Mouse (Mus musculus): Measurements from ENCODE around the gene Vmn1r205. TPM values are rescaled to one million over a fixed set of nuclear protein-coding genes. Genes with fewer than 3 reads are reported as not detected.

The Vmn1r205 gene
- not detected for total RNA-seq (2023)

DNA sequence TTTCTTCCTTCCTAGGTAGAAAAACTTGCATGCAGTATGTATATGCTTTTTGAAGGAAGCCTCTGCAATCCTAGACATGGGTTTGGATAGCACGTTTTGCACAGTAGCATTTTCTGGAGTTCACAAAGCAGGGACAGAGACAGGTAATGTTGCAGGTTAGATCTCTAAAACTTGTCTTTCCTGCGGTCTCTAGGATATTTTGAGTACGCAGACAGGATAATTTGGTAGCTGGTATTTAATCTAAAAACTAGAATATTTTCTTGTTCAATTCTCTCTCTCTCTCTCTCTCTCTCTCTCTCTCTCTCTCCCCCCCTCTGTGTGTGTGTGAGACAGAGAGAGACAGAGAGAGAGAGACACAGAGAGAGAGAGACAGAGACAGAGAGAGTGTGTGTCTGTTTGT lies at the start of gene Vmn1r205:
TSS of gene Vmn1r205 (minus strand) at position 101 of the 400 bp plus-strand sequence.

GRCm38 (mm10) chr13:22624151-22624550 lies 31.4 kb upstream of the Vmn1r205 start, which contains the start of gene Vmn1r206:
Gene Vmn1r206, minus strand, starts transcription at chr13:22624251.

DNA sequence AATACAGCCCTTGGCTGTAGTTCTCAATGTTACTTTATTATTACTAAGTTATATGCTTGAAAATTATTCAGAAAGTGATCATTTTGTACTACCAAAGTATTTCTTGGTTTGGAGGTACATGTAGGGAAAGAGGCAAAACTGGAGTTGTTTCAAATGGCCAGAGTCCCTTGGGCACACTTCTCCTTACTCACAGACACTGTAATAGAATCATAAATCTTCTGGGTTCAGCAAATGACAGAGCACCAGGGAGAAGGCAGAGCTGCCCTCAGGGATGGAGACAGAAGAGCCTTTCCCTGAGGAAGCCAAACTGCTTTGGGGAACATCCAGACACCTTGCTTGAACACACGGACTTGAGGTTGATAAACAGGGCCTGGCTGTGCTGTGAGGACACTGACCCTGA lies 39.9 kb downstream of the Vmn1r205 start, which contains the start of gene Vmn1r204:
TSS of gene Vmn1r204 (plus strand) at position 301 of the 400 bp plus-strand sequence.

Other genes with a start within 250 kb of the Vmn1r205 start
- gene Vmn1r198, start 242.6 kb downstream of the Vmn1r205 start, total RNA-seq (2023): not detected
- gene Vmn1r199, start 213.2 kb downstream of the Vmn1r205 start, total RNA-seq (2023): not detected
- not detected for gene Vmn1r200, start 202.6 kb downstream of the Vmn1r205 start, total RNA-seq (2023)
- not detected for gene Vmn1r201, start 121.1 kb downstream of the Vmn1r205 start, total RNA-seq (2023)
- not detected for gene Vmn1r202, start 87.6 kb downstream of the Vmn1r205 start, total RNA-seq (2023)
- gene Vmn1r203, start 74.9 kb downstream of the Vmn1r205 start, total RNA-seq (2023): not detected
- not detected for gene Vmn1r204, start 39.8 kb downstream of the Vmn1r205 start, total RNA-seq (2023)
- gene Vmn1r206, start 31.3 kb upstream of the Vmn1r205 start, total RNA-seq (2023): not detected
- not detected for gene Vmn1r207-ps, start 136.6 kb upstream of the Vmn1r205 start, total RNA-seq (2023)
- not detected for gene Vmn1r208, start 184.4 kb upstream of the Vmn1r205 start, total RNA-seq (2023)
- 0.12 TPM for gene Vmn1r209, start 216.7 kb upstream of the Vmn1r205 start, total RNA-seq (2023)
- gene Vmn1r210, start 238.3 kb upstream of the Vmn1r205 start, total RNA-seq (2023): not detected